Mouse (Mus musculus): ENCODE data around the gene Hmgcl.
A peak's percentile ranks its signal among the peaks of the same experiment; 100 is the strongest.
"Not testable (repeated sequence)": the region's sequence is repeated elsewhere in the genome, so short reads cannot be mapped to it uniquely, and the experiment has no call there.

The Hmgcl gene

DNA sequence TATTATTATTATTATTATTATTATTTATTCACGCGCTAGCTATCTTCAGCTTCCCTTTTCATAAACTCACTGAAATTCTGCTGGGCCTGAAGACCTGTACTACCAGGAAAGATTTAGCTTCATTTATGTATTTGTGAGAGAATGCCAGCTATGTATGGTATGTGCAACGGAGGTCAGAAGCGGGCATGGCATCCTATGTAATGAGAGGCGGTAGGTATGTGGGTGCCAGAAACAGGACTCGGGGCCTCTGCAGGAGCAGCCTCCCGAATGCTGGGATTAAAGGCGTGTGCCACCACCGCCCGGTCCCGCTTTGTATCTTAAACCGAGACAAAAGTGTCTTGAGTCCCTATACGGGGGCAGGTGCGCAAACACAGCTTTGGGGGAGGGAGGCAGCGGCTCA lies 16.7 kb downstream of the Hmgcl start:
- no peak for DNase-seq

DNA sequence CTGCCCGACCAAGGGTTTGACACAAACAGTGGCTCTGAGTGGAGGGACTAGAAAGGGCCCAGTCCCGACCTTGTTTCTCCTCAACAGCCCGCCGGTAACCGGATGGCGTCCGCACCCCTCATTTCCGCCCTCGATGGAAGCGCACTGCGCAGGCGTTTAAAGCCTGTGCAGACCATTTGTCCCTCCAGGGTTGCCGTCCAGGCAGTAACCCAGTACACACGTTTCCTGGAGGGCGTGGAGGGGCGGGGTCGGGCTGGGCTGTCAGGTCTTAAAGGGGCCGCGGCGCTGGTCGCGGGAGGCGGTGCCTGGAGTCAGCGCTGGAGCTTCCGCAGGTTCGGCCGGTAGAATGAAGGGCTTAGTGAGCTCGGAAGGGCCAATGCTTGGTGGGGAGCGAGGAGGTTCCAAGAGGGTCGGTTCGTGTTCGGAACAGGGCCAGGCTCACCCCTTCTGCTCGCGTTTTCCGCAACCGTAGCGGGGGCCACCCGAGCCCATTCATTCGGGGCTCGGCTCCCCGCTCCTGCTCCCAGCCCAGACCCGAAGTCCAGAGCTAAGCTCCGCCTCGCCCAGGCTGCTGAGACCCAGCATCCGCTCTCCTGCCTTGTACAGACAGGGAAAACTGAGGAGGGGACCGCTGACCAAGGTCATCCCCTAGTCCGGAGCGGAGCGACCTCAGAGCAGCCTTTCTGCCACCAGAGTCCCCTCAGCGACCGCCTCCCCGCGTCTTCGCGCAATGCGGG lies 17.4 kb downstream of the Hmgcl start, which contains the start of gene Gale:
Gene Gale, plus strand, starts transcription at position 271 of the 737 bp plus-strand sequence.
- peak; percentile 93 for DNase-seq

DNA sequence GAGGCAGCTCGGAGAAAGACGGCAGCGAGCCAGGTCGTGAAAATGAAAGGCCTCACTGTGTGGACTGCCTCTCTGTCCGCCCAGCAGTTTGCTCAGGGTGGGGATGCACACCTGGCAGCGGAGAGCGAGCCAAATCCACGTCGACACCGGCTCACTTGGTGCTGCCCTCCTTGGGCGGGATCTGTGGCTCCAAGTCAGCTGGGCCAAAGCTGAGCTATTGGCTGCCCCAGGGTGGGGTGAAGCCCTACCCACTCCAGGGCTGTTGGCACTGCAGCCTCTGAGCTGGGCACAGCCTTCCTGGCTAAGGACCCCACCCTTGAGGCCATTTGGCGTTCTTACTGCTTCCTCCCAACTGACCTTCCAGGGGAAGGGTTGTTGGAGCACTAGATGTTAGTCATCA lies 18.2 kb downstream of the Hmgcl start:
- peak; percentile 87 for DNase-seq

DNA sequence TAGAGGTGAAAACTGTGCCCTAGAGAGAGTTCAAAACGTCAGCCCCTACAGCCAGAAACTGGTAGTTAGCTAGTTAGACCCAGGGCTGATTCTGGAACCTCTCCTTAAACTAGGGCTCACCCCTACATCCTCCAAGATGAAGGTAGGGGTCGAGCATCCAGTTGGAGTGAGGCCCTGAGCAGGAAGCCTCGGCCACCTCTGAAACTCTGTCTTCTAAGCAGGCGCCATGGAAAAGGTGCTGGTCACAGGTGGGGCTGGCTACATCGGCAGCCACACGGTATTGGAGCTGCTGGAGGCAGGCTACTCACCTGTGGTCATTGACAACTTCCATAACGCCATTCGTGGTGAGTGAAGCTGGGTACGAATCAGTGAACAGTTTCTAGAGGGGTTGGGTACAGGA lies 18.9 kb downstream of the Hmgcl start:
- DNase-seq, result no peak

DNA sequence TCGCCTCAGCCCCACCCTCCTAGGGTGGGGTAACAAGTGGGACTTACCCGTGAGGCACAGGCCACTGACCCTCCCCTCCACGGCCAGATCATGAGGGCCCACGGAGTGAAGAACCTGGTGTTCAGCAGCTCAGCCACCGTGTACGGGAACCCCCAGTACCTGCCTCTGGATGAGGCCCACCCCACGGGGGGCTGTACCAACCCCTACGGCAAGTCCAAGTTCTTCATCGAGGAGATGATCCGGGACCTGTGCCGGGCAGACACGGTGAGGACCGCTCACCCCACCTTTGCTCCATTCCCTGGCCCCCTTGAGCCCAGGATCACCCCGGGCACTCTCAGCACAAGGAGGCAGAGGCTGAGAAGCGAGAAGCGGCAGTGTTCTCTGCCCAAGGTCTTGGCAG lies 20.0 kb downstream of the Hmgcl start:
- no peak for DNase-seq

DNA sequence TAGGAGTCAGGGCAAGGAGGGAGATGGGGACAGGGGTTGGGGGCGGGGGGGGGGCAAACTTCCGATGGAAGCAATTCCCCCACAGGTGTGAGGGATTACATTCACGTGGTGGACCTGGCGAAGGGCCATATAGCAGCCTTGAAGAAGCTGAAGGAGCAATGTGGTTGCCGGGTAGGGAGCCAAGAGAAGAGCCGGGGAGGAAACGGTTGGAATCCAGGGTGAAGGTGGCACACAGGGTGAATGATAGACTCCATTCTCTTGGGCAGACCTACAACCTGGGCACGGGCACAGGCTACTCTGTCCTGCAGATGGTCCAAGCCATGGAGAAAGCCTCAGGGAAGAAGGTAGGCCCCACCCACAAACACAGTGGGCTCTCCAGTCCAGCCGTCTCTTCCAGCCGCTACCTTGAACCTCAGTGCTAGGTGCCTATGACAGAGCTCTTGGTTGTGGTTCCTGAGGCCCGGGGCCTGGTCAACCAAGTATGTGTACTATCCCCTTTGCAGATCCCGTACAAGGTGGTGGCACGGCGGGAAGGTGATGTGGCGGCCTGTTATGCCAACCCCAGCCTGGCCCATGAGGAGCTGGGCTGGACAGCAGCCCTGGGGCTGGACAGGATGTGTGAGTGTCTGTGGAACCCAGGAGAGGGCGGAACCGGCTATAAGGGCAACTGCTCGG lies 21.0 kb downstream of the Hmgcl start:
- DNase-seq, result no peak

DNA sequence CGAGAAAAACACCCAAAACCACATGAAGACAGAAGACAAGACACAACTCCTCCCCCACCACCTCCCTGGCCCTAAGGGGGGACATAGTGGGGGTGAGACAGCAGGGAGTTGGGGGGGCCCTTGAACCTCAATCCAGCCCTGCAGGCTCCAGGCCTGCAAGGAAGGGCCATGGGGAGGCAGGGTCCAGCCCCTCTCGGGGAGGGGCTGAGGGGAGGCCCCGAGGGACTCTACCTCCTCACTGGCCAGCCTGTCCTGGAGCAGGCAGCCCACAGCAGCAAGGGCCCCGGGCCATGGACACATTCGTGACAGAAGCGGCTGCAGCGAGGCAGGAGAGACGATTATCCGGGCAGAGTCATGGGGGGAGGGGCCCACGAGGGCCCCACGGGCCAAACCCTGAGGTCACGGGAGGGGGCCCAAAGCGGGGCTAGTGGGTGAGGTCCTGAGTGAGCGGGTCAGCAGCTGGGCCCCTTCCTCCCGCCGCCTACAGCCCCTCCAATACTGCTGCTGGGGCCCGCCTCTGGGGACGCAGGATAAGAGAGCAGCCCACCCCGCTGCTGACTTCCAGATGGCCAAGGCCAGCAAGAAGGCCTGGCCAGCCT lies 22.1 kb downstream of the Hmgcl start:
- no peak for DNase-seq

DNA sequence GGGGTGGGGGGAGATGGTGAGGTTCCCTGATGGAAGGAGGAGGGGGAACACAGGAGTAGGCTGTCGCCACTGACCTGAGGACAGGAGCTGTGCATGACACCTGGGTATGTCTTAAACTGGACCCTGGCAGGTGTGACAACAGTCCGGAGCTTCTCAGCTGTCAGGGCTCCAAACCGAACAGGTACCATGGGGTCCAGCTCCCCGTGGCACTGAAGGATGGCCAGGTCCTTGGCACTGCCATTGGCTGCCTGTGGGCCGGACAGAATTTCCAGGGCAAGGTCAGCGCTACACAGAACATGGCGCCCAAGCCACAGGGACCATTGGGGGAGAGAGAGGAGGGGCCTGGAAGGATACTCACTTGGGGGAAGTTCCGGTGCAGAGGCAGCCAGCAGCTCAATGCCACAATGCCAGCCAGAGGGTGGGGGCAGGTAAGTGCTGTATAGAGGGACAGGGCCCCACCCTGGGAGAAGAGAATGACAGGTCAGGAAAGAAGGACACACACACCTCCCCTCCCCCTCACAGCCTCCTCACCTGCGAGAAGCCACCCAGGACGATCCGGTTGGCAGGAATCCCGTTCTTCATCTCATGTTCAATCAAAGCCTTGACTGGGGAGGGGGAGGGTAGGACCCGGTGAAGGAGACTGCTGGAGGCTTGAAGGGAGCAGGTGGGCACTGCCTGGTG lies 23.0 kb downstream of the Hmgcl start:
- no peak for DNase-seq

DNA sequence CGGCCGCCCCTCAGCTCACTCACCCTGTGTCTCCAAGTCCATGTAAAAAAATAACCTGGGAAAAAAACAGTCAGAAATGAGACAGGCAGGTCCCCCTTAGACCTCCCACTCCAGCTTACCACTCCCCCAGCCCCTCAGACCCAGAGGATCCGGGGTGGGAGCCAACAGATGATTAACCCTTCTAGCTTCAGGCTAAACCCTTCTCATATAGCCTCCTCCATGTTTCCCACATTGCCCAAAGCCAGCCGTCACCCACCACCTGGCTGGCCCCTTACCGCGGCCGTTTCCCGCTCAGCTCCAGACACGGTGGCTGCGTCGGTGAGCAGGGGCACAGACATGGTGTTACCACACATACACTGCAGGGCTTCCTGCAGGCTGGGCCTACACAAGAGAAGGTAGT lies 24.3 kb downstream of the Hmgcl start:
- DNase-seq, result no peak

DNA sequence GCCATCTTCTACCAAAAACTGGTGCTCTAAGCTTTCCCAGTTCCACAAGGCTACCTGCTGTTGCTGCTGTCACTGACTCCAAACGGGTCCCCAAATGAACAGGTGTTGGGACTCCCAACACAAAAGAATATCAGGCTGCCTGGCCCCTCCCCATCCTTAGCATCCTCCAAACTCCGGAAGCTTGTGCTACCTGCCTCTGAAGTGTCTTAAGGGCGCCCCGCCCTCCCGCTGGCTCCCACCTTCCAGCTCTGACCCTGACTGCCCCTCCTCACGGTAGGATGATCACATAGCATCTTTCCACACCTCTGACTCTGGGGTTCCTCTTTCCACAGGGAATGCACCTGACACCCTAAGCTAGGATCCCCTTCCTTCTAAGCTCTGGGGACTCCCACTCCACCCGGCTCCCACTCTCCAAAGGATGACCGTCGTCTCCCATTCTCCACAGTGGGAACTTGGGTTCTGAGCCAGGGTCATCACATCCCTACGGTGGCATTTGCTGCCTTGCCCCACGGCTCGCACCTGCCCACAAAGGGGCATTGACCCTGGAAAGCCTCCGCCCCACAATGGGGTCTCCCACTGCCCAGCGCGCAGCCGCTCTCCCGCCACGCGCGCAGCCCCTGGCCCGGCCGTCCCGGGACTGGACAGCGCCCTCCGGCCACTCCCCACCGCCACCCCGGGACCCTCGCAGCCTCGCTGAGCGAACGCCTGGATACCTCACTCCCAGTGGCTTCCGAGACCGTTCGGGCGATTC lies 25.7 kb downstream of the Hmgcl start:
- DNase-seq, result no peak

DNA sequence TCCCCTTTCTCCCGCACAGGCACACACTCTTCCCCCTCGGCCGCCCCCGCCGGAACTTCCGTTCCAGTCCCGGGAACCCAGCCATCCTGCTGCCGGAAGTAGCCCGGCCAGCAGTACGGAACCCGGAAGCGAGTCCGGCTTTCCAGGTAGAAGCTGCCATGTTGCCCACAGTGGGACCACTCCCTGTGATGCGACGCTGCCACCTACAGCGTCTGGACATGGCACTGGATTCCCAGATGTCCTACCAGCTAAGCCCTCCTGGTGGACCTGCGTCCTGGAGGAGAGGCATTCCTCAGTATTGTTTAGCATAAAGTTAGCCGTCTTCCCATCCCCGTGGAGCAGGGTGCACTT lies 26.3 kb downstream of the Hmgcl start, which contains the start of gene Lypla2:
Gene Lypla2, minus strand, starts transcription at position 71 of the 351 bp plus-strand sequence.
- peak; percentile 83 for DNase-seq

DNA sequence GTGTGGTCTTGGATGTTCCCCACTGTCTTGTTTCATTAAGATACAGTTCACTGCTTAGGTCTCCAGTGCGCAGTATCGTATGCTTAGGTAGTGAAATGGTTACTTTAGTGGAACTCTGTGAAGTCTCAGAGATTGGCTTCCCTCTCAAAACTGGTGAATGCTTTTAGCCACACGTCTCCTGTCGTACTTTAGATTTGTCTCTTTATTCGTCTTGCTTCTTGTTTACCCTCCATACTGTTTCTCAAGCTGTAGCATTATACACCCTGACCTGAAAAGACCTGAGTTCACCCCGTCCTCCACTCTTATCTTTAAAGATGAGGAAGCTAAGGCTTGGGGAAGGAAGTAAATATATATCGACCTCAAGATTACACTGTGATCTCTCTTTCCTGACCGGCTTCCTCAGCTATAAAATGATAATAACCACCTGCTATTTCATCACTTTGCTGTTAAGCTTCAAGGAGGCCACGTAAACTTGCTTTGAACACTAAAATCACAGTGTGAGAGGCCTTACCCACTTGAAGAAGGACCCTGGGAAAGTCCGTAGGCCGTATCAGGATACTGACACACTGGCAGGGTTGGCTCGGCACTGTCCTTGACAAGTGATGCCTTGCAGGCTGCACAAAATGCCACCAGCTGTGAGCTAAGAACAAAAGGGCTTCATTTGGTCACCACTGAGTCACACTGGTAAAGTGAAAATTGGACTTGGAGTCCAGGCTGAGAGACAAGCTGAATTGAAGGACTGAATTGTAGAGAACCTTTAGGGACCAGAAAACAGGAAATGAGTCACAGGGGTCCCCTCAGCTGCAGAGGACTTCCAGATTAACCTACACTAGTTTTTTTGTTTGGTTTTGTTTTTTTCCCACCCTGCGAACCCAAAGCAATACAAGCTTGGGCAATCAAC lies 26.9 kb downstream of the Hmgcl start:
- DNase-seq, result no peak

DNA sequence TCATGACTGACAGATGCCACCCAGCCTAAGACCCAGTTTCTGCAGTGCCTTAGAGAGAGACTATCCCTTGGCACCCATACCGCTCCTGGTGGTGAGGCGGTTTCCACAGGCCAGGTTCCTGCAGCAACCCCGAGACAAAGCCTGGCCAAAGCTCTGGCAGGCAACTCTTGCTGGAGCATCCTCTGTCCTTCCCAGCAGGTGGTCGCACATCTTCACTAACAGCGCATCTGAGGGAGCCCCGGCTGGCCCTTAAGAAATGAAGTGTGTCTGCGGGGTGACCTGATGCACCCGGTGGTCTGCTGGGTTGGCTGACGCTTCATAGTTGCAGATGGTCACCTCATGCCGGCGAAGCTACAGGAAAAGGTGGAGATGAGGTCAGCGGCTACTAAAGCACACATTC lies 29.9 kb downstream of the Hmgcl start:
- DNase-seq, result no peak

DNA sequence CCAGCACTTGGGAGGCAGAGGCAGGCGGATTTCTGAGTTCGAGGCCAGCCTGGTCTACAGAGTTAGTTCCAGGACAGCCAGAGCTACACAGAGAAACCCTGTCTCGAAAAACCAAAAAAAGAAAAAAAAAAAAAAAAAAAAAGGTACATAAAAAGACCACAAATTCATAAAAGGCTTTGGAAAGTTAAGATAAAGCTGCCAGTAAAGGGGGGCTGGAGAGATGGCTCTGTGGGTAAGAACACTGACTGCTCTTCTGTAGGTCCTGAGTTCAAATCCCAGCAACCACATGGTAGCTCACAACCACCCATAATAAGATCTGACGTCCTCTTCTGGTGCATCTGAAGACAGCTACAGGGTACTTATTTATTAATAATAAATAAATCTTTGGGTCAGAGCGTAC lies 34.0 kb downstream of the Hmgcl start:
- not testable (repeated sequence) for DNase-seq

DNA sequence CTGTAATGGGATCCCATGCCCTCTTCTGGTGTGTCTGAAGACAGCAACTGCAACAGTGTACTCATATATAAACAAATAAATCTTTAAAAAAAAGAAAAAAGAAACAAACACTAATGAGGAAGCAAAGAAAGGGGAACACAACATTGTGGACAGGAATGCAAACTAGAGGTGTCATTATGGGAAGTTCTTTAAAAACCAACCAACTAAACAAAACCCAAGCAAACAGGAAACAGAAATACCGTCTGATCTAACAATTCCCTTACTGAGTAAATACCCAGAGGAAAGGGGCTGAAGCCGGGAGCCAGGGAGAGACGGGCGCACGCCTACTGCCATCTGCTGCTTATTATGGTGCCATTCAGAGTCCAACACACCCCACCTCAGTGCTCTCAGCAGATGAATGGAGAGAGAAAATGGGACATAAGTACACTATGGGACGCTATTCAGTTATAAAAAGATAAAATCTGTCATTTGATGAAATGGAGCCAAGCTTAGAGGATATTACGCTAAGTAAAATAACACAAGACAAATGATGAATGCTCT lies 35.3 kb downstream of the Hmgcl start:
- DNase-seq, result no peak

DNA sequence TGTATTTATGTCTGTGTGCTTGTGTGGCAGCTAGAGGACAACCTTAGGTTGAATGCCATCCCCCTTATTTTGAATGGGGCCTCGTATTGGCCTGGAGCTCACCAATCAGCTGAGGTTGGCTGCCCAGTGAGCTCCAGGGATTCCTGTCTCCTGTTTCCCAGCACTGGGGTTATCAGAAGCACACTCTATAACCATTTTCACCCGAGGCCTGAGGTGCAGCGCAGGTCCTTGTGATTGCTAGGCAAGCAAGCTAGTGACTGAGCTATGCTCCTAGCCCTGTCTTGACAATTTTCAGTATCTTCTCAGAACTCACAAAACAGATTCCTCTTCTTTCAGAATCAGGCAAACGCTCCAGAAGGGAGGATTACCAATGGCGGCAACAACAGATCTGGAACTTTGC lies 38.3 kb downstream of the Hmgcl start:
- no peak for DNase-seq

DNA sequence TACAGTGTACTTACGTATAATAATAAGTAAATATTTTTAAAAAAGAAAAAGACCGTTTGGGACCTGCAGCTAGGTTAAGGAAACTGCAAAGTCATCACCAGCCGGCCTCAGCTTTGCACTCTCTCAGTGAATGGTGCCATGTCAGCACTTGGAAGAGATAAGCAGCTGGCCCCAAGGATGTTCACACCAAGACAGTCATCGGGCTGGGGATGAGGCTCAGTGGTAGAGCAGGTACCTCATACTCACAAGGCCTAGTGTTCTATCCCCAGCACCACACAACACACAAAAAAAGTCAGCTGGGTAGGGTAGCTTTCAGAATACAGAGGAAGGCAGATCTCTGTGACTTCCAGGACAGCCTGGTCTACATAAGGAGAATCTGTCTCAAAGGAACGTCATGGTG lies 38.9 kb downstream of the Hmgcl start:
- no peak for DNase-seq

DNA sequence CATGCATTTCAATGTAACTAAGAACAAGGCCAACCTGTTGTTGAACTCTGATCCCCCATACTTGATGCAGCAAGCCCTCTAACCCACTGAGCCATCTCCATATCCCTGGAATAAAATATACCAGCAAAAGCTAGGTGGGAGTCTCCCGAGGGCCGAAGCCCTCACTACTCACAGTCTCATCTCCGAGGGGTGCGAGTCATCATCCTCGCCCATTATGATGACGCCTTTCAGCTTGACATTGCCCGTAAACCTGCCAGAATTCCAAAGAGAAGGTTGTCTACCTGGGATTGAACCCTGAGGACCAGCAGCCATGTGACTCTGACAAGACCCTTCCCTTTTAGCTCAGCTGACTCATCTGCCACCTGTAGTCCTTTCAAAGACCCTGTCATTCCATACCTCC lies 39.5 kb downstream of the Hmgcl start:
- DNase-seq, result no peak

DNA sequence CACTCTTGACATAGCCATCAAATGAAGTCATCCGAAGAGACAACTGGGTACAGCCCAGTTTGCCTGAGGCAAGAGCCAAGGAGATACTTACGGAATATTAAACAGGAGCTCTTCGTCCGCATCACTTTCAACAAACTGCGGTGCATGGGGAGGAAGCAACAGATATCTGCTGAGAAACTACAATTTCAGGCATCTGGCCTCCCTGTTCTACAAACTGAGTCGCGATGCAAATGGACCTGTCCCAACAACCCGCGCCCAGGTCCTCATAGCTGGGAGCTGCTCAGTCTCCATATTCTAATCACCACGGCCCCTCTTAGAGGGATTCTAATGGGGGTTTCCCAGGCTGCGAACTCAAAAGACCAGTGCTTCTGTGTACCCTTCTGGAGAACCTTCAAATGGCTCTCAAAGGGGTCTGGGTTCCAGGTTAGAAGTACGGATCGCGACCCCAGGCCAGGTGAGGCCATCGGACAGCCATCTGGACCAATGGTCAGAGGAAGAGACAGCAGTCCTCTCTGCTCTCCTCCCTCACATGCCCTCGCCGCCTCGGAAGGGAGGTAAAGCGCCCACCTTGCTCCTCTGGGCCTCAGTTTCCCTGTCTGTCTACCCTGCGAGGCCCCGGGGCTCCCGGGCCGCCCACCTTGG lies 40.2 kb downstream of the Hmgcl start:
- peak; percentile 25 for DNase-seq

DNA sequence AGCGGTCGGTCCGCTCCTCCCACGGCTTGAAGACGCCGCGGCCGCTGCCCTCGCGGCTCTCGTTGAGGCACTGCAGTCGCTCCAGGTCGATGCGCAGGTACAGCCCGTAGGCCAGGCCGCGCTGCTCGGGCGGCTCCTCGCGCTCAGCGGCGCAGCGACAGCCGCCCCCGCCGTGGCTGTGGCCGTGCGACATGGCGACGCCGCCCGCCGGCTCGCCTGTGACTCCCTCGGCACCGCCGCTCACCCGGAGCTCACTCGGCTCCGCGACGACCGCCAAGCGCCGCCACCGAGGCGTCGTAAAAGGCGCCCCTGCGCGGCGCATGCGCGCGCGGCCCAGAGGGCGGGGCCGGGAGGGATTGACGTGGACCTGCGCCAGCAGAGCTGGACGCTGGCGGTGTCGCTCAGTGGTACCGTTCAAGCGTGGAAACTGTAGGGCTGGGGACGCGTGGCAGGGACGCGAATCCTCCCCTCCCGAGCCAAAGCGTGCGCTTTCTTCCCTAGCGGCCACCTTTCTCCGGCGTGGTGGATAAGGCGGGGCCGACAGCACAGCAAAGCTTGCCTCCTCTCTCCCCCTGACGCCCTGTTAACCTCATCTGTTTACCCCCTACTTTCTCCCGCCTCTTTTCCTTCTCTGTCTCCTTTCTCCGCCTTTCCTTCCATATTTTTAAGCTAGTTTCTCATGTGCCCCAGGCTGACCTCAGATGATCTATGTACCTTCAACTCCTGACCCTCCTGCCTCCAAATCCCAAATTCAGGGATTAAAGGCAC lies 40.9 kb downstream of the Hmgcl start, which contains the start of gene Pithd1:
Gene Pithd1, minus strand, starts transcription at position 322 of the 768 bp plus-strand sequence.
- DNase-seq, result peak; percentile 91
